Mouse (Mus musculus) midbrain, postnatal 0 days (tissue): ENCODE measurements at regions not wholly inside any gene's neighbourhood (a gene's known extent, or its start where the extent isn't known, plus 50 kb on each side); places are given as distances from the start of the nearest gene placed in this dataset.

Source experiments
- ATAC-seq: fragments of 200-750 bp; cut with Nextera tagmentation; 2 replicates; pipeline ENCODE4 v1.8.0; 2017; ENCODE audit warnings: moderate number of reproducible peaks, mild to moderate bottlenecking, moderate TSS enrichment, moderate library complexity; ENCODE audit not compliant: low FRiP score
- DNase-seq: peaks from one replicate; pipeline ENCODE4 v3.0.0-alpha.2; 2015; ENCODE audit warnings: low spot score
- H3K27ac ChIP-seq: fragments of 300-500 bp; sonication (generic); 2 replicates; pipeline ENCODE4 v1.5.1; 2014; ENCODE audit warnings: low read depth, mild to moderate bottlenecking, low read length, mixed read lengths
- H3K27me3 ChIP-seq: fragments of 300-500 bp; sonication (generic); 2 replicates; pipeline ENCODE4 v1.6.1; 2014; ENCODE audit warnings: low read length, control low read depth, mixed read lengths; ENCODE audit not compliant: insufficient read depth
- H3K36me3 ChIP-seq: fragments of 300-500 bp; sonication (generic); 2 replicates; pipeline ENCODE4 v1.6.1; 2014; ENCODE audit warnings: low read length, control low read depth, mixed read lengths; ENCODE audit not compliant: insufficient read depth
- H3K4me1 ChIP-seq: fragments of 300-500 bp; sonication (generic); 2 replicates; pipeline ENCODE4 v1.6.1; 2014; ENCODE audit warnings: mild to moderate bottlenecking, control low read depth, antibody characterized with exemption, low read length, mixed read lengths; ENCODE audit not compliant: insufficient read depth
- H3K4me2 ChIP-seq: fragments of 300-500 bp; sonication (generic); 2 replicates; pipeline ENCODE4 v1.6.1; 2014; ENCODE audit warnings: low read depth, mild to moderate bottlenecking, low read length, mixed read lengths; ENCODE audit not compliant: poor library complexity, severe bottlenecking
- H3K4me3 ChIP-seq: fragments of 300-500 bp; sonication (generic); 2 replicates; pipeline ENCODE4 v1.5.1; 2014; ENCODE audit warnings: low read depth, mild to moderate bottlenecking, low read length, moderate library complexity
- H3K9ac ChIP-seq: fragments of 300-500 bp; sonication (generic); replicated peaks from 2 replicates; pipeline ENCODE4 v1.6.1; 2014; ENCODE audit warnings: mild to moderate bottlenecking, low read length, moderate library complexity, mixed read lengths; ENCODE audit not compliant: poor library complexity, severe bottlenecking
- H3K9me3 ChIP-seq: fragments of 300-500 bp; sonication (generic); 2 replicates; pipeline ENCODE4 v1.6.1; 2016; ENCODE audit warnings: low read length, control low read depth
- CTCF ChIP-seq: IDR thresholded peaks from 2 replicates; pipeline ENCODE4 v1.5.1; 2016; ENCODE audit warnings: antibody characterized with exemption, mild to moderate bottlenecking
- WGBS: fragments of 180-500 bp; shearing (Covaris S2); extraction: QIAGEN DNeasy Blood & Tissue Kit; methylation state at CpG from one replicate; pipeline ENCODE4 v1.1.7; 2014; 5-methylcytosine and 5-hydroxymethylcytosine counted together

- H3K27ac ChIP-seq, result no peak overlapping the region
- no peaks in the 10 kb centered on the region for H3K4me1 ChIP-seq
- 66% methylated on average over 5 of the region's 5 CpGs for WGBS
- no peaks in the 10 kb centered on the region for H3K9me3 ChIP-seq
- H3K9ac ChIP-seq, result no peak overlapping the region
- no peak overlapping the region for H3K4me3 ChIP-seq
- DNase-seq (no peak), ATAC-seq (no peak)
- H3K4me2 ChIP-seq, result no peak overlapping the region
- H3K27me3 ChIP-seq, result no peaks in the 10 kb centered on the region
- no peak for TF ChIP-seq CTCF
- H3K36me3 ChIP-seq, result no peaks in the 10 kb centered on the region
Observed at GRCm38 (mm10) chr3:52738386-52738785, 278.7 kb downstream of the Cog6 start.

- Histone ChIP-seq H3K9ac (no peak overlapping the region), H3K4me3 (no peak overlapping the region), H3K27me3 (no peaks in the 10 kb centered on the region), H3K36me3 (no peaks in the 10 kb centered on the region), H3K4me1 (no peaks in the 10 kb centered on the region), H3K9me3 (no peaks in the 10 kb centered on the region), H3K4me2 (no peak overlapping the region), H3K27ac (no peak overlapping the region)
- TF ChIP-seq CTCF, result no peak
- ATAC-seq, result no peak
- 95% methylated on average over 7 of the region's 7 CpGs for WGBS
- DNase-seq, result no peak
Observed at GRCm38 (mm10) chr3:52735939-52736338, 281.1 kb downstream of the Cog6 start.

GRCm38 (mm10) chr3:52731941-52732340 lies 285.1 kb downstream of the Cog6 start:
- Histone ChIP-seq H3K4me2 (no peak overlapping the region), H3K27me3 (no peaks in the 10 kb centered on the region), H3K9ac (no peak overlapping the region), H3K4me1 (no peaks in the 10 kb centered on the region), H3K4me3 (no peak overlapping the region), H3K27ac (no peak overlapping the region), H3K9me3 (no peaks in the 10 kb centered on the region), H3K36me3 (no peaks in the 10 kb centered on the region)
- TF ChIP-seq CTCF, result no peak
- ATAC-seq (no peak), DNase-seq (no peak)

GRCm38 (mm10) chr3:52731491-52731890 lies 285.5 kb downstream of the Cog6 start:
- no peaks in the 10 kb centered on the region for H3K4me1 ChIP-seq
- no peak for TF ChIP-seq CTCF
- 71% methylated on average over 3 of the region's 3 CpGs for WGBS
- DNase-seq, result no peak
- H3K4me3 ChIP-seq, result no peak overlapping the region
- H3K27me3 ChIP-seq, result no peaks in the 10 kb centered on the region
- no peaks in the 10 kb centered on the region for H3K36me3 ChIP-seq
- ATAC-seq, result no peak
- no peaks in the 10 kb centered on the region for H3K9me3 ChIP-seq
- H3K4me2 ChIP-seq, result no peak overlapping the region
- H3K9ac ChIP-seq, result no peak overlapping the region
- H3K27ac ChIP-seq, result no peak overlapping the region

- 91% methylated on average over 3 of the region's 3 CpGs for WGBS
- H3K4me3 ChIP-seq, result no peak overlapping the region
- TF ChIP-seq CTCF, result no peak
- no peak overlapping the region for H3K27ac ChIP-seq
- H3K4me1 ChIP-seq, result no peaks in the 10 kb centered on the region
- DNase-seq, result no peak
- H3K27me3 ChIP-seq, result no peaks in the 10 kb centered on the region
- H3K9me3 ChIP-seq, result no peaks in the 10 kb centered on the region
- no peak overlapping the region for H3K9ac ChIP-seq
- H3K4me2 ChIP-seq, result no peak overlapping the region
- no peak for ATAC-seq
- H3K36me3 ChIP-seq, result no peaks in the 10 kb centered on the region
Observed at GRCm38 (mm10) chr3:52729731-52730130, 287.3 kb downstream of the Cog6 start.

GRCm38 (mm10) chr3:52728860-52729259 lies 288.2 kb downstream of the Cog6 start:
- ATAC-seq (no peak), DNase-seq (no peak)
- no peaks in the 10 kb centered on the region for H3K36me3 ChIP-seq
- no peak overlapping the region for H3K27ac ChIP-seq
- no peak overlapping the region for H3K9ac ChIP-seq
- WGBS, result 81% methylated on average over 6 of the region's 6 CpGs
- TF ChIP-seq CTCF, result no peak
- H3K27me3 ChIP-seq, result no peaks in the 10 kb centered on the region
- no peak overlapping the region for H3K4me2 ChIP-seq
- no peaks in the 10 kb centered on the region for H3K4me1 ChIP-seq
- no peaks in the 10 kb centered on the region for H3K9me3 ChIP-seq
- H3K4me3 ChIP-seq, result no peak overlapping the region

- ATAC-seq (no peak), DNase-seq (no peak)
- no peak for TF ChIP-seq CTCF
- no peaks in the 10 kb centered on the region for H3K36me3 ChIP-seq
- over 99% methylated on average over 5 of the region's 5 CpGs for WGBS
- no peaks in the 10 kb centered on the region for H3K9me3 ChIP-seq
- H3K27me3 ChIP-seq, result no peaks in the 10 kb centered on the region
- H3K4me2 ChIP-seq, result no peak overlapping the region
- no peak overlapping the region for H3K27ac ChIP-seq
- H3K4me1 ChIP-seq, result no peaks in the 10 kb centered on the region
- no peak overlapping the region for H3K9ac ChIP-seq
- H3K4me3 ChIP-seq, result no peak overlapping the region
Observed at GRCm38 (mm10) chr3:52728426-52728825, 288.6 kb downstream of the Cog6 start.
